Mouse (Mus musculus) heart, embryonic 10.5 days (tissue): ENCODE data around the gene Pcyt2. TPM values are rescaled to one million over a fixed set of nuclear protein-coding genes. Genes with fewer than 3 reads are reported as not detected.

Experiments
- DNase-seq: peaks from one replicate; pipeline ENCODE4 v3.0.0-alpha.2; 2017; ENCODE audit warnings: low spot score
- H3K27ac ChIP-seq: fragments of 300-500 bp; sonication (generic); 2 replicates; pipeline ENCODE4 v1.5.1; 2016; ENCODE audit warnings: mild to moderate bottlenecking
- H3K27me3 ChIP-seq: fragments of 300-500 bp; sonication (generic); 2 replicates; pipeline ENCODE4 v1.6.1; 2016; ENCODE audit warnings: mild to moderate bottlenecking; ENCODE audit not compliant: poor library complexity, insufficient read depth, severe bottlenecking
- H3K36me3 ChIP-seq: fragments of 300-500 bp; sonication (generic); 2 replicates; pipeline ENCODE4 v1.6.1; 2016; ENCODE audit warnings: mild to moderate bottlenecking, moderate library complexity
- H3K4me1 ChIP-seq: fragments of 300-500 bp; sonication (generic); 2 replicates; pipeline ENCODE4 v1.6.1; 2016; ENCODE audit warnings: mild to moderate bottlenecking
- H3K4me3 ChIP-seq: fragments of 300-500 bp; sonication (generic); 2 replicates; pipeline ENCODE4 v1.5.1; 2016; ENCODE audit warnings: mild to moderate bottlenecking, moderate library complexity
- H3K9me3 ChIP-seq: fragments of 300-500 bp; sonication (generic); 2 replicates; pipeline ENCODE4 v1.6.1; 2016; ENCODE audit warnings: mild to moderate bottlenecking, moderate library complexity
- WGBS: fragments of 180-500 bp; shearing (Covaris S2); methylation state at CpG from one replicate; pipeline ENCODE4 v1.1.7; 2016; 5-methylcytosine and 5-hydroxymethylcytosine counted together
- polyA plus RNA-seq: library from polyadenylated mRNA; unstranded; fragments of >200 nt; fragmentation: Nextera tagmentation; extraction: Ambion mirVana; gene quantifications from 2 replicates; pipeline ENCODE4 v1.2.1, GENCODE M21; 2016

Pcyt2 gene
- polyA plus RNA-seq, 1 experiment from 2014 or later = 130 TPM

DNA sequence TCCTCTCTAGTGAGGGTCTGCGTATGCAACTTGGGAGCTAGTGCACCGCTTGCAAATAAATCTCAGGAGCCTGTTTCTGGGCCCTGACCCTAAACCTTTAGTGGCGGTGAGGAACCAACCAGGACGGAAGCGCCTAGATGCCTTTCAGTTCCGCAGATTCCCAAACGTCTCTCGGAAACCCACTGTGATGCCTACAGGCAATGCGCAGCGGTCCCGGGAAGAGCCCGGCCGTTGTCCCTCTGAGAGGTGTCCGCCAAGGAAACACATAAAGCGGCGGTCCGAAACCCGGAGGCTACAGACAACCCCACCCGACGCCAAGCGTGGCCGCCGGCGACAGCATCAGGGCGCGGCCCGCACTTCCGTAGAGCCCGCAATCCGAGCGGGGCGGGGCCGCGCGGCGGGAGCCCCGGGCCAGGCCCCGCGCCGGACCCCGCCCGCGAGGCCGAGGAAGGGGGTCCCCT lies 36.8 kb downstream of the Pcyt2 start:
- Histone ChIP-seq H3K27ac (peak overlapping the region; percentile 99), H3K9me3 (no peaks in the 10 kb centered on the region), H3K4me3 (peak overlapping the region; percentile 91), H3K36me3 (peaks cover 71% of the 10 kb centered on the region), H3K27me3 (no peaks in the 10 kb centered on the region), H3K4me1 (peaks cover 31% of the 10 kb centered on the region)
- no peak for DNase-seq
- WGBS = under 1% methylated on average over 44 of the region's 44 CpGs

DNA sequence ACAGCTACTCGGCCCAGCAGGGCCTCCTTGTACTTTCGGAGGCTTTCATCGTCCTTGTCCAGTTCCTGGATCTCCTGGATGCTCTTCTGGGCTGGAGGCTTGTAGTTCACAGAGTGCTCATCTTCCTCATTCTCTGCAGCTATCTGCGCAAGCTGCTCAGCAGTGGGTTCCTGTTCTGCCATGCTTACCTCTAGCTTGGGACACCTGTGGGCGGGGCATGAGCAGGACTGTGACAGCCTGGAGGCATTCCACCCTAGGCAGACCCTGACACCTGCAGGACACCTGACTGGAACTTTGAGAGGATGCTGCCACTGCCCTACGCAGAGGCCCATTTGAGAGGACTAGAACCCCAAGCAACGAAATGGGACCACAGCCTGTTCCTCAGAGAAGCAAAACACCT lies 37.5 kb downstream of the Pcyt2 start:
- peak; percentile 77 for DNase-seq
- 58% methylated on average over 7 of the region's 7 CpGs for WGBS
- peak overlapping the region; percentile 99 for H3K27ac ChIP-seq
- peaks cover 33% of the 10 kb centered on the region for H3K4me1 ChIP-seq
- H3K27me3 ChIP-seq = no peaks in the 10 kb centered on the region
- peak overlapping the region; percentile 91 for H3K4me3 ChIP-seq
- peaks cover 63% of the 10 kb centered on the region for H3K36me3 ChIP-seq
- H3K9me3 ChIP-seq = no peaks in the 10 kb centered on the region

DNA sequence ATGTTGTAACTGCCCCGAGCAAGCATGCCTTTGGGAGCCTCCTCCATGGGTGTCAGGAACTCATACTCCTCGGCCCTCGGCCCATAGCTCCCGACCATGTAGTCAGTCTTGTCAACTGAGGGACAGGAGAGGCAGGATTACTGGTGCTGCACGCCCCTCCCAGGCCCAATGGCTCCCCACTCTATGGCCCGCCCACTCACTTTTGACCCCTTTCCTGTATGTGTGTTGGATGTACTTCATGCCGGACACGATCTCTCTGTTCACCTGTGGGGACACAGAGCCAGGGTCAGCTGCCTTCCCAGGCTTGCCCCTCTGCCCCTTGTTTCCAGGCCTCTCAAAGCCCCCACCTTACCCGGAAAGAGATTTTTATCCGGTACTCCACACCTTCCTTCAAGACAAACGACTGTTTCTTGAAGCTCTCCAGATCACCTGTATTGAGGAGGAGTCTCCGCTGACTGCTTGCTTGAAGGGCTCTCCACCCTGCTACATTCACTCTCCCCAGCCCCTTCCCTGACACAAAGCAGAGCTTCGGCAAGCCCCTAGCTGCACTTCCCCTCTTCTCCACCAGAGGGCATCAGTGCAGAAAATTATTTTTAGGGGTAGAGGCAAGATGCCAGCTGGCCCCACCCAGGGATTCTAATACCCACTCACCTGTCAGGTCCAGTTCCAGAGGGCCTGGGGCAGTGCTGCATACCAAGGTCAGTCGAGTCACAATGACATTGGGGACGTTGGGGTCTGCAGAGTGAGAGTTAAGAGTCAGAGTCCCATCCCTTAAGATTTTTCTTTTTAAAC lies 38.2 kb downstream of the Pcyt2 start:
- Histone ChIP-seq H3K4me1 (peaks cover 36% of the 10 kb centered on the region), H3K4me3 (peak overlapping the region; percentile 91), H3K9me3 (no peaks in the 10 kb centered on the region), H3K36me3 (peaks cover 57% of the 10 kb centered on the region), H3K27me3 (no peaks in the 10 kb centered on the region), H3K27ac (peak overlapping the region; percentile 99)
- DNase-seq = peak; percentile 90
- WGBS = 53% methylated on average over 15 of the region's 15 CpGs

DNA sequence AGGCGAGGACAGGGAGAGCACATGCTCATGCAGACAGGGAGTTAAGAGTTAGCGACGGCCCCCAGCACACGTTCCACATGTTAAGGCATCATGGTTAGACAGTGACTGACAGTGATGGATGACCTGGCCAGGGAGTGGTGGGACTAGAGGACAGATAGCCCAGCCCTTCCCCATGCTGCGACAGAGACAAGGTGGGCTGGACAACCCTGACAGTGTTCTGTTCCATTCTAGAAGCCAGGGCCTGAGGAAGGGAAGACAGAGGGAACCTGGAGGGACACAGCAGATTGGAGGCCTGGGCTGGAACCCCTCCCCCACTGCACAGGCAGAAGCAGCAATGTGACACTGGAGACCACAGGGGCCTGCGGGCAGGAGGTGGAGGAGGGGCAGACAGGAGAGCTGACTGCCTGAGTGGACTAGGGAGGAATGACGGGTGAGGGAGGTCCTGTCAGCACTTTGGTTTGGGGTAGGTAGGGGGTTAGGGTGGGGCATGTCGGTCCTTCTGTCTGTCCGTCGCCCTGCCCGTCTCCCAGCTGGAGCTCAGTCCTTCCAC lies 39.0 kb downstream of the Pcyt2 start:
- no peaks in the 10 kb centered on the region for H3K9me3 ChIP-seq
- H3K4me1 ChIP-seq = peaks cover 42% of the 10 kb centered on the region
- 59% methylated on average over 11 of the region's 11 CpGs for WGBS
- H3K36me3 ChIP-seq = peaks cover 50% of the 10 kb centered on the region
- peak overlapping the region; percentile 99 for H3K27ac ChIP-seq
- DNase-seq = no peak
- H3K27me3 ChIP-seq = no peaks in the 10 kb centered on the region
- peak overlapping the region; percentile 91; the same call in 1 of the 2 replicates for H3K4me3 ChIP-seq

DNA sequence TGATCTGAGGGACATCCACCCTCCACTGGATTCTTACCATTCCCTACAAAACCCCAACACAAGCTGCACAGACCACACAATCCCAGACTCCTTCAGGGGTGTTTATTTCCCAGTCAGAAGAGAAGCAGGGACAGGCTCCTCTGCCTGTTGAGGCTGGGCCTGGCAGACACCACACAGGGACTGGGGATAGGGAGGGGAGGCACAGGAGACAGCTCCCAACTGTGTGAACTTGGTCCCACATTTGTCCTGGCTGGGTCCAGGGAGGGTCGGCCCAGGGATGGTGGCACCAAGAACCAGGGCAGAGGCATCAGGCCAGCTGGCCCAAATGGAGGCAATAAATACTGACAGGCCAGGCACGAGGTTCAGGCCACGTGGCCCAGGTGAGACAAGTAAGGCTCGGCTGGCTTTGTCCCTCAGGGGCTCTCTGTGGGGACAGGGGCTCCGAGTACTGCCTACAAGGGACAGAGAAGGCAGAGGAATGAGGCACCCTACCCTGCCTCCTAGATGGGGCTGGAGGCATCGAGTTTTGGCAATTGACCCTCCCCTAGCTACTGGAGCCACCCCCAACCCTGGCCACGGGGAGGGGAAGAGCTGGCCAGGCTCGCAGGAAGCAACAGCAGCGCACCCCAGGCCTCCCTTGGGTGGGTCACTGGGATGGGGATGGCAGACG lies 39.6 kb downstream of the Pcyt2 start:
- peak; percentile 70 for DNase-seq
- H3K9me3 ChIP-seq = no peaks in the 10 kb centered on the region
- no peaks in the 10 kb centered on the region for H3K27me3 ChIP-seq
- H3K4me3 ChIP-seq = no peak overlapping the region
- peaks cover 42% of the 10 kb centered on the region for H3K4me1 ChIP-seq
- WGBS = 82% methylated on average over 10 of the region's 10 CpGs
- H3K36me3 ChIP-seq = peaks cover 45% of the 10 kb centered on the region
- H3K27ac ChIP-seq = peak overlapping the region; percentile 4; the same call in 1 of the 2 replicates

DNA sequence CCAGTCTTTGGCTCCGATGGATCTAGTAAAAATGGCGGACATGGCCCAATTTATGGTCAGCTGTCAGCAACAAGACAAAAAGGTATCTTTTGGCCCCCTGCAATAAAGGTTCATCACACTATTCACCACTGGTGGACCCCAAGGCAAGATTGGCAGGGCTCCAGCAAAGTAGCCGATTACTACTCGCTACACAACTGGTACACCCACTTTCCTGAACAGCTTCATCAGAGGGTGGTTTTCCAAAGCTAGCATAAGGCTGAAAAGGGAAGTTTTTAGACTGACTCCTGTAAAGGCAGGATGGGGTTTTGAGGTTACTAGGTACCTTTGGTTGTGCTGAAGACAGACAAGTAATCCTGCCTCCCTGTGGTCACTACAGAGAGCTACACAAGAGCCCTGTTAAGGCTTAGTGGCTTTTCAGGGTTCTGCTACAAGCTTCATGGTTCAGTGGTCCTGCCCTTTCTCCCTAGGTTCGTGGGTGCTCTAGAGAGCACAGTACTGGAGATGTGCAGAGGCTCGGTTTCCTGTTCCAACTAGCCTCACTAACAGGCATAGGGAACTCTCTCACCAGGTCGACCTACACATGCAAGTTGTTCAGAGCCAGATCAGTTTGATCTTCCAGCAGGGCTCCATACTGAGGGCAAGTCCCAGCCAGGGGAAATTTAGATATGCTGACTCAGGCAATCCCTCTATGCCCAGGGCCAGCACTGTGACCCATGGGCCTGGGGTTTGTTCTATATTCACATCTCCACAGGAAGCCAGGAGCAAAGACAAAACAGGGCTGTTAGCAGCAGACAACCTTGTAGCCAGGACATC lies 40.3 kb downstream of the Pcyt2 start:
- H3K9me3 ChIP-seq = no peaks in the 10 kb centered on the region
- peaks cover 40% of the 10 kb centered on the region for H3K36me3 ChIP-seq
- no peak overlapping the region for H3K4me3 ChIP-seq
- peaks cover 42% of the 10 kb centered on the region for H3K4me1 ChIP-seq
- no peak overlapping the region for H3K27ac ChIP-seq
- peak; percentile 71 for DNase-seq
- no peaks in the 10 kb centered on the region for H3K27me3 ChIP-seq
- 88% methylated on average over 7 of the region's 7 CpGs for WGBS

DNA sequence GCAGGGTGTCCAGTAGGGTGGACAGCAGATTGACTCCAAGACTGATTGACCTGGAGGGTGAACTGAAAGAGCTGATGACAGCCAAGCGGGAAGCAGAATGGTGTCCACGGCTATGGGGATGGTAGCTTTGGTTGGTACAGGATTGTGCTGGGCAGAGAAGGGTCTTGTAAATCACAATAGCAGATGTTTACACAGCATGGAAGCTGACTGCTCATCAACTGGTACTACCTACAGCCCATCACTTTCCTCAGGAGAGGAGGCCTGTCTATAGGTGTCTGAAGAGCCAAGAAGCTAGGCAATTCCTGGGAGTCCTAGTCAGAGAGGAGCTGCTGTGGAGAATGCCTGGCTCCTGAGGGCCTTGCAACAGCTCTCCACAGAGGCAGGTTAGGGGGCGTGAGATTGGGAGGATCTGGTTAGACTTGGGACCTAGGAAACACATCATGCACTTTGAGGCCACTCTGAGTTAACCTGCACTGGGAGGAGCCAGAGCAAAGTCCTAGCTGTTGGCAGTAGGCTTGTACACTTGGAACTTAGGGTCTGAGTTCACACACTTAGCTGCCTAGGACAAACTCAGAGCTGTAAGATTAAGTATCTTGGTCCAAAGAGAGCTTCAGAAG lies 41.3 kb downstream of the Pcyt2 start:
- Histone ChIP-seq H3K36me3 (peaks cover 40% of the 10 kb centered on the region), H3K9me3 (no peaks in the 10 kb centered on the region), H3K4me1 (peaks cover 39% of the 10 kb centered on the region), H3K4me3 (no peak overlapping the region), H3K27ac (no peak overlapping the region), H3K27me3 (no peaks in the 10 kb centered on the region)
- peak; percentile 74 for DNase-seq
- 68% methylated on average over 3 of the region's 3 CpGs for WGBS

DNA sequence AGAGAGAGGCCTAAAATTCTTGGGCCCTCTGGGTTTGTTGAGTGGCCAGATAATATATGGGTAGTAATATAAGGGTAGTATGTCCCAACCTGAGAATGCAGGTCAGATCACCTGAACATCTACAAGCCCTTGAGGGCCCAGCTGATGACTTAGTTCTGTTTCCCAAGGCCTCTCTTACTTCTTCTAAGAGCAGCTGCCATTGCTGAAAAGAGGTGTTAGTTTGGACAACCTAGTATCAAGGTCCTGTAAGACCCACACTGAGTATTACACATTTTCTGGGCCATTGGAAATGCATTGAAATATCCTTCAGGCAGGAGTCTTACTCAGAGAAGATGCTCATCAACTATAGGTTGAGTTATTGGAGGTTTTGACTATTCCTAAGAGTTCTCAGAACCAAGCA lies 41.8 kb downstream of the Pcyt2 start:
- peaks cover 46% of the 10 kb centered on the region for H3K36me3 ChIP-seq
- DNase-seq = no peak
- H3K9me3 ChIP-seq = no peaks in the 10 kb centered on the region
- no peak overlapping the region for H3K4me3 ChIP-seq
- no peak overlapping the region for H3K27ac ChIP-seq
- H3K4me1 ChIP-seq = peaks cover 44% of the 10 kb centered on the region
- no peaks in the 10 kb centered on the region for H3K27me3 ChIP-seq

DNA sequence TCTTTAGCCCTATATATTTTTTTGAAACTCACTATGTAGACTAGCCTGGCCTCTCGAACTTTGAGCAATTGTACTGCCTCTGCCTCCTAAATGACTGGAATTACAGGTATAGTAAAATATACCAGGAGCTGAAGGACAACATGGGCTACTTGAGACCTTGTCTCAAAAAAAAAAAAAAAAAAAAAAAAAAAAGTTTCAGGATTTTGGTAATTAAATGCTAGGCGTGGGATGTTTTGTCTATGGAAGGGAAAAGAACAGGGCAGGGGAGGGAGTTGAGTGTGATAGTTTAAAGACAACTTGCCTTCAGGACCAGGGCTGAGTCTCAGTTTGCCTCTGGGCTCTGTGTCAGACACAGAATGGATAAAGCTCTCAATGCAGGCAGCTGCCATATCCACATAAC lies 42.7 kb downstream of the Pcyt2 start:
- peaks cover 54% of the 10 kb centered on the region for H3K36me3 ChIP-seq
- H3K9me3 ChIP-seq = no peaks in the 10 kb centered on the region
- H3K27me3 ChIP-seq = no peaks in the 10 kb centered on the region
- 86% methylated on average over 2 of the region's 2 CpGs for WGBS
- H3K27ac ChIP-seq = peak overlapping the region; percentile 97
- no peak for DNase-seq
- no peak overlapping the region for H3K4me3 ChIP-seq
- peaks cover 42% of the 10 kb centered on the region for H3K4me1 ChIP-seq

DNA sequence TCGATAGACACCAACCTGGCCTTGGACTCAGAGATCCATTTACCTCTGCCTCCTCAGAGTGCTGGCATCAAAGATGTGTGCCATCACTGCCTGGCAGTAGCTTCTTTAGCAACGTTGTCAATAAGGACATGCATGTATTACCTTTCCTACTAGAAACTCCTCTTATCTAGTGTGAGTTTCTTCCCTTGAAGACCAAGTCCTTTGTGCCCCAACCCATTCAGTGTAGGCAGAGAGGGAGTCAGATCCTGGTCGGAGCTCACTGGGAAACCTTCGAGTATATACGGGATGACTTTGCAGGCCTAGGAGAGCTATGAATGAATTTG lies 43.5 kb downstream of the Pcyt2 start:
- Histone ChIP-seq H3K4me3 (peak overlapping the region; percentile 99), H3K27me3 (no peaks in the 10 kb centered on the region), H3K9me3 (no peaks in the 10 kb centered on the region), H3K4me1 (peaks cover 34% of the 10 kb centered on the region), H3K36me3 (peaks cover 53% of the 10 kb centered on the region), H3K27ac (peak overlapping the region; percentile 97)
- WGBS = 47% methylated on average over 5 of the region's 5 CpGs
- no peak for DNase-seq

DNA sequence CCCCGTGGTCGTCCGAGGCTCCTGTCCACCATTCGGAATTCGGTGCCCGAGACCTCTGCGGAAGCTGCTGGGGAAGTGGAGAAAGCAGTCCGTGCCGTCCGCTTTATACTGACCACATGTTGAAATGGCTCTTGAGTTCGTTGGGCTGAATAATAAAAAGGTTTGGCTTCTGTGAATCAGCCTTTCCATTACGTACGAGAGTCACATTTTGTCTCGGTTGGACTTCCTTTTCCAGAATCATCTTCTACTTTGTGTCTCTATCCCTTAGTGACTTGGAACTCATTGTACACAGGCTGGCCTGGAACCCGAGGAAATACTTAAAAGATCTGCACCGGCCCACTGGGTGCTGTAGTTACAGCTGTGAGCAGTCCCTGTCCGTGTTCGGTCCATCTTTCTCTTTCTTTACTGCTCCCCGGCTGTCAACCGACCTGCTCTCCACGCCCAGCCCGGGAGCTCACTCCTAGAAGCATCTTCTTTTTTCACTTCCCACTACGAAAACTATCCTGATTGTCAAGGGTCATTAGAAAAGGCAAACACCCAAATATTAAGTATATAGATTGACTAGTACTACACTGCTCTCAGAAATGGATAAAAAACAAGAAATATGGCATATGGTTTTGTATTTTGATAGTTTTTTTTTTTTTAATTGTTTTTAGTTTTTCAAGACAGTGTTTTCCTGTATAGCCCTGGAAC lies 44.0 kb downstream of the Pcyt2 start:
- peaks cover 29% of the 10 kb centered on the region for H3K4me1 ChIP-seq
- H3K9me3 ChIP-seq = no peaks in the 10 kb centered on the region
- DNase-seq = no peak
- H3K27ac ChIP-seq = peak overlapping the region; percentile 97
- under 1% methylated on average over 23 of the region's 23 CpGs for WGBS
- H3K36me3 ChIP-seq = peaks cover 50% of the 10 kb centered on the region
- H3K27me3 ChIP-seq = no peaks in the 10 kb centered on the region
- peak overlapping the region; percentile 99 for H3K4me3 ChIP-seq
